Mouse (Mus musculus): ENCODE measurements around the gene Gm49378. TPM values are rescaled to one million over a fixed set of nuclear protein-coding genes. Genes with fewer than 3 reads are reported as not detected.
A peak's percentile ranks its signal among the peaks of the same experiment; 100 is the strongest.

Gene Gm49378
- polyA plus RNA-seq, 1 experiment from 2014 or later: 1.4 TPM

DNA sequence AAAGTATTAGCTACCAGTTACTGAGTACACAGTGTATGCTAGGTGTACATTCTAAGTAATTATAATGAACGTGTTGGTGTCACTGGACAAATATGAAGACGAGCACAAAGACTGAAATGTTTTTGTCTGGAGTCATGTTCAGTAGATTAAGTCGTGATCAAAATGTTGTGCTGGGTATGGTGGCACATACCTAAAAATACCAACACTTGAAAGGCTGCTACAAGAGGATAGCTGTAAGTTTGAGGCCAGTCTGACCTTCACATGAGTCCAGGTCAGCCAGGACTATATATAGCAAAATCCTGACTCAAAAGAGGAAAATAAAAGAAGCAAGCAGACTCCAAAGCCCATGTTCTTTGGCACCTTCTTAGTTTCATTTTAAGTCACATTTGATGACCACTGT is 19.2 kb upstream of the Gm49378 start:
- no peak overlapping the region for H3K9ac ChIP-seq
- no peaks in the 10 kb centered on the region for H3K27me3 ChIP-seq
- H3K4me1 ChIP-seq (replicated peaks): peaks cover 20% of the 10 kb centered on the region
- DNase-seq: no peak
- H3K9me3 ChIP-seq (replicated peaks): no peaks in the 10 kb centered on the region
- H3K36me3 ChIP-seq: peaks cover 20% of the 10 kb centered on the region
- H3K4me2 ChIP-seq: no peak overlapping the region
- 72% methylated on average over 3 of the region's 3 CpGs for WGBS (ENCODE audit: insufficient replicate concordance)
- no peak overlapping the region for H3K4me3 ChIP-seq (replicated peaks)
- no peak overlapping the region for H3K27ac ChIP-seq
- ATAC-seq (ENCODE audit: low read depth): no peak

DNA sequence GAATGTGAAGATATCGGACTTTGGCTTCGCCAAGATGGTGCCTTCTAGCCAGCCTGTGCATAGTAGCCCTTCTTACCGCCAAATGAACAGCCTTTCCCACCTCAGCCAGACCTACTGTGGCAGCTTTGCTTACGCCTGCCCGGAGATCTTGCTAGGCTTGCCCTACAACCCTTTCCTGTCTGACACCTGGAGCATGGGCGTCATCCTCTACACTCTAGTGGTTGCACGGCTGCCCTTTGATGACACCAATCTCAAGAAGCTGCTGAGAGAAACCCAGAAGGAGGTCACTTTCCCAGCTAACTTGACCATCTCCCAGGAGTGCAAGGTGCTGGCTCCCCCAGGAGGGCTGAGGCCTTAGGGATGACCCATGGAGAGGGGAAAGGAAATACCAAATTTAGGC is 13.8 kb upstream of the Gm49378 start:
- WGBS (ENCODE audit: insufficient replicate concordance): 82% methylated on average over 7 of the region's 7 CpGs
- peaks cover 3% of the 10 kb centered on the region for H3K36me3 ChIP-seq
- ATAC-seq (ENCODE audit: low read depth) (no peak), DNase-seq (no peak)
- no peak overlapping the region for H3K4me3 ChIP-seq (replicated peaks)
- no peak overlapping the region for H3K27ac ChIP-seq
- no peaks in the 10 kb centered on the region for H3K9me3 ChIP-seq (replicated peaks)
- H3K9ac ChIP-seq: no peak overlapping the region
- H3K27me3 ChIP-seq: no peaks in the 10 kb centered on the region
- H3K4me1 ChIP-seq (replicated peaks): peaks cover 3% of the 10 kb centered on the region
- no peak overlapping the region for H3K4me2 ChIP-seq

DNA sequence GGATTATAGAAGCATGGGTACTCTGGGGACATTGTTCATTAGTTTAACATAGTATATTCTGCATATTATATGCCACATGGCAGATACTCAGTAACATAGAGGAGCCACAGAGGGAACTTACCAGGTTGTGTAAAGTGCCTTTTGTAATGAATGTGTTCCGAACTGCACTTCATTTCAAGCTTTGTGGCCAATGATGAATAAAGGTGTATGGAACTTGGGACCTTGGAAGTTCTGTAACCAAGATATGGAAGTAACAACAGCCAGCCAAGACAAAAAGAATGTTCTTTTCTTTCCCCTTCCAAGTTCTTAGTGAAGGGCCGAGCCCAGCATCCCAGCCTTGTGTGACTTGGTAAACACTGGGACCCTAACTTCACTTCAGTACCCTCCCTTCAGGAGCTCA is 12.2 kb upstream of the Gm49378 start, which contains the start of gene Tssk4:
Gene Tssk4 (plus strand): TSS at position 301 of the 400 bp plus-strand sequence.
- Histone ChIP-seq H3K9me3 (replicated peaks) (no peaks in the 10 kb centered on the region), H3K4me1 (replicated peaks) (peaks cover 17% of the 10 kb centered on the region), H3K27me3 (no peaks in the 10 kb centered on the region), H3K27ac (no peak within 1 kb of the TSS), H3K9ac (no peak within 1 kb of the TSS), H3K36me3 (peaks cover 8% of the 10 kb centered on the region), H3K4me3 (replicated peaks) (no peak within 1 kb of the TSS), H3K4me2 (no peak within 1 kb of the TSS)
- no peak for DNase-seq
- WGBS (ENCODE audit: insufficient replicate concordance): 87% methylated on average over 2 of the region's 2 CpGs
- no peak for ATAC-seq (ENCODE audit: low read depth)

DNA sequence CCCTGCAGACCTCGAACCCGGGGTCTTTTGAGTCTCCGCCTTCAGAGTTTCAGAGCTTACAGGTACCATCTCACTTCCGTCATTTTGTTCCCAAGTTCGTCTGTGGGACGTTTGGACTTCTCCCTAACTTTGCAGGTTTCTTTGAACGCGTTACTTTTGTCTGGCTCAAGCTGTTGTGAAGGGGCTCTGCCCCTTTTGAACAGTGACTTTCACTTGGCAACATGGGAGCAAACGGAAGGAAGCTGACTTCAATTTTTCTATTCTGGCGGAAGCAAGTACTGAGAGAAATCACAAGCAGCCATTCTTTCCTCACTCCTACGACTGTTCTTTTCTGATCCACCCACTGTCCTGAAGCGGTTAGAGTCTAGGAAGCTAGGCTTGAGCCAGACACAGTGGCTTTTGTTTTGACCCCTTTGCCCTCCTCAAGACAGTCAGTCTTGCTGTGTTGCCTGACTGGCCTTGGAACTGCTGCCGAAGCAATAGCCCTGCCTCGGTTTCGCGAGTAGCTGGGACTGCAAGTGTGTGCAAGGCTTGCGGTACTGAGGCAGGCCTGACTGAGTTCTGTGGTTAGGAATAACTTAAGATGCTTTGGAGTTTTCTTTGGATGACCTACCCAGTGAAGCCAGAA is 6.7 kb upstream of the Gm49378 start:
- Histone ChIP-seq H3K4me1 (replicated peaks) (peaks cover 53% of the 10 kb centered on the region), H3K9me3 (replicated peaks) (no peaks in the 10 kb centered on the region), H3K27me3 (no peaks in the 10 kb centered on the region), H3K4me2 (peak overlapping the region; percentile 88), H3K4me3 (replicated peaks) (peak overlapping the region; percentile 86), H3K36me3 (peaks cover 33% of the 10 kb centered on the region), H3K9ac (peak overlapping the region; percentile 97), H3K27ac (peak overlapping the region; percentile 90)
- 23% methylated on average over 17 of the region's 17 CpGs for whole genome bisulfite sequencing (ENCODE audit: insufficient replicate concordance)
- DNase-seq (no peak), ATAC-seq (ENCODE audit: low read depth) (no peak)

DNA sequence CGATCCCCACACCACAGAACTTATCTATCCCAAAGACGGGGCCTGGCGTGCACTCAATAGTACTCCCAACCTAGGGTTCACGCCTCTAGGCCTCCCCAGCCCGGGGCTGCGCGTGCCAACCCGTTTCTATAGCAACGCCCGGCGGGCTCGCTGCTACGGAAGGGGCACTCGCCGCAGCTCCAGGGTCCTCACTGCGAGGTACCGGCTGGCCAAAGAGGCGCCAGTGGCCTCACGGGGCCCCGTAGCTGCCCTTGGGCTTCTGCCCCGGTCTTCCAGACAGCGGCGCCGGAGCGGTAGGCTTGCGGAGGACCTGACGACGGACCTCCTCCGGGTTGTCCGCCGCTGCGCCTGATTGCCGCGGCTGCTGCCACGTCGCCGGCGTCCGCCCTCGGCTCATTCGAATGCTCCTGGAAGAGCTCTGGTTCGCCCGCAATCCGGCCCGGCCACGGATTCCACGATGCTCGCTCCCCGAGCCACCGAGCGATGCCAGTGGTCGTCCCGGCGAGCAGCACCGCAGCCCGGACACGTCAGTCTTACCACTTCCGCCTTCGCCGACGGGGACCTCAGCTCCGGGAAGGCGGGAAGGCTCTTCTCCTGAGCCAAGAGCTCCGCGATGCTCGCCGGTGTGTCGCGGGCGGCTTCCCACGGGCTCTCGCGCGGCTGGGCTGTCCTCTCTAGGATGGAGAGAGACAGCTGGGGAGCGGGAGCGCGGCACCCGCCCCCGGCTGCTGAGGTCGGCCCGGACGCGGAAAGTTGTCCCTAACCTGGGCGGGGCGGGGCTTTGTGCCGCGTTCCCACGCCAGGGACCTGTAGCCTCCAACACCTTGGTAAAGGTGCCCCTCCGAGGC is 5.6 kb upstream of the Gm49378 start, which contains the start of gene Tm9sf1:
Gene Tm9sf1 (minus strand): TSS at position 747 of the 848 bp plus-strand sequence.
- Histone ChIP-seq H3K4me2 (peak within 1 kb of the TSS; percentile 88), H3K9ac (peak within 1 kb of the TSS; percentile 97), H3K27ac (peak within 1 kb of the TSS; percentile 90), H3K4me1 (replicated peaks) (peaks cover 53% of the 10 kb centered on the region), H3K36me3 (peaks cover 44% of the 10 kb centered on the region), H3K4me3 (replicated peaks) (peak within 1 kb of the TSS; percentile 86), H3K9me3 (replicated peaks) (no peaks in the 10 kb centered on the region), H3K27me3 (no peaks in the 10 kb centered on the region)
- under 1% methylated on average over 89 of the region's 89 CpGs for WGBS (ENCODE audit: insufficient replicate concordance)
- ATAC-seq (ENCODE audit: low read depth) (peak; percentile 87), DNase-seq (peak; percentile 83)

DNA sequence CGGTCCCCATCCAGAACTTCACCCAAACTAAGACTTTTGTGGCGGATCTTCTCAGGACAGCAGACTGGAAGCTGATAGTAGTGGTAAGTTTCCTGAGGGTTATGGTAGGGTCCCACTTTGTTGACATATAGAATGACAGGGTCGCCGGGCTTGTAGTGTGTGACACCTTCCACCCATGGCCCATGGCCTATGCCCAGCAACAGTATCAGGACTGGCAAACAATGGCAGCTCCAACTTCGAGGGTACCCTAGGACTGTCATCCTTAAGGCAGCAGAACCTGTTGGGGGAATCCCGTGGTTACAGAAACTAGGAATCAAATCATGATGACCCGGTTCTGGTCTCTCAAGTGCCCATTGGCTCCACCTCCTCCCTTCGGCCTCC is 5.0 kb upstream of the Gm49378 start:
- DNase-seq (no peak), ATAC-seq (ENCODE audit: low read depth) (peak; percentile 11; the same call in 1 of the 2 replicates)
- H3K4me2 ChIP-seq: peak overlapping the region; percentile 88
- H3K9me3 ChIP-seq (replicated peaks): no peaks in the 10 kb centered on the region
- H3K36me3 ChIP-seq: peaks cover 50% of the 10 kb centered on the region
- 16% methylated on average over 8 of the region's 8 CpGs for WGBS (ENCODE audit: insufficient replicate concordance)
- peak overlapping the region; percentile 97 for H3K9ac ChIP-seq
- H3K4me3 ChIP-seq (replicated peaks): peak overlapping the region; percentile 86
- peaks cover 53% of the 10 kb centered on the region for H3K4me1 ChIP-seq (replicated peaks)
- H3K27me3 ChIP-seq: no peaks in the 10 kb centered on the region
- H3K27ac ChIP-seq: peak overlapping the region; percentile 90

DNA sequence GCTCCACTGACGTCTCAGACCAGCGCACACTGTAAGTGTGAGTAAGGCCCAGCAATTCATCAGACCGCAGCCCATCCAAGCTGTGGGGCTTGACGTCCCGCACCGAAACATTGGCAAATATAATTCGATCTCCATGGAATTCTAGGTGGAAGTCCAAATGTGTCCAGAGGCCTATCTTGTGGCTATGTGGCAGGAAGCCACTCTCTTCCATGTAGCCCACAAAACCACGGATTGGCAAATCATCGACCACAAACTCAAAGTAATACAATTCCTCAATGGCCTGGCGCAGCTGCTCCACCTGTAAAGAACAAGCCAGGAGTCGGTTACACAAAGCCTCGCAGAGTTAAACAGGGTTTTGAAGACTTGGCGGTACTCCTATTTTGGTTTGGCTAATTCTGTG is 3.6 kb upstream of the Gm49378 start:
- Histone ChIP-seq H3K4me2 (peak overlapping the region; percentile 88), H3K4me3 (replicated peaks) (peak overlapping the region; percentile 86; the same call in 1 of the 2 replicates), H3K9me3 (replicated peaks) (no peaks in the 10 kb centered on the region), H3K9ac (no peak overlapping the region), H3K4me1 (replicated peaks) (peaks cover 51% of the 10 kb centered on the region), H3K27me3 (no peaks in the 10 kb centered on the region), H3K27ac (no peak overlapping the region), H3K36me3 (peaks cover 59% of the 10 kb centered on the region)
- ATAC-seq (ENCODE audit: low read depth): no peak
- DNase-seq: no peak
- 86% methylated on average over 13 of the region's 13 CpGs for WGBS (ENCODE audit: insufficient replicate concordance)

DNA sequence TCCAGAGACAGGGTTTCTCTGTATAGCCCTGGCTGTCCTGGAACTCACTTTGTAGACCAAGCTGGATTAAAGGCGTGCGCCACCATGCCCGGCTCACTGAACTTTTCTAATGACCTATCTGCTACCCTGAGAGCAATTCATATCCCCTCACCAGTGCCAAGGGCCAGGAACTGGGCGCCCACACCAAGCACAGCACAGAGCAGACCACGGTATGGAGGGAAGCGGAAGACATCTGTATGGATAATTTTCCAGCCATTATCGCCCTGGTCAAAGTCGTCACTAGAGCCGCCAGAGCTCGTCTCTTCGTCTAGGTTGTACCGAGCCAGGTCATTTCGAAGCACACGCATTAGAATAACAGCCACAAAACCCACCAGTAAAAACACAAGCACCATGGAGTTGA is 3.1 kb upstream of the Gm49378 start:
- H3K4me1 ChIP-seq (replicated peaks): peaks cover 50% of the 10 kb centered on the region
- DNase-seq (no peak), ATAC-seq (ENCODE audit: low read depth) (no peak)
- no peaks in the 10 kb centered on the region for H3K9me3 ChIP-seq (replicated peaks)
- H3K9ac ChIP-seq: no peak overlapping the region
- no peak overlapping the region for H3K4me3 ChIP-seq (replicated peaks)
- no peak overlapping the region for H3K4me2 ChIP-seq
- no peak overlapping the region for H3K27ac ChIP-seq
- peaks cover 59% of the 10 kb centered on the region for H3K36me3 ChIP-seq
- WGBS (ENCODE audit: insufficient replicate concordance): 94% methylated on average over 14 of the region's 14 CpGs
- no peaks in the 10 kb centered on the region for H3K27me3 ChIP-seq

DNA sequence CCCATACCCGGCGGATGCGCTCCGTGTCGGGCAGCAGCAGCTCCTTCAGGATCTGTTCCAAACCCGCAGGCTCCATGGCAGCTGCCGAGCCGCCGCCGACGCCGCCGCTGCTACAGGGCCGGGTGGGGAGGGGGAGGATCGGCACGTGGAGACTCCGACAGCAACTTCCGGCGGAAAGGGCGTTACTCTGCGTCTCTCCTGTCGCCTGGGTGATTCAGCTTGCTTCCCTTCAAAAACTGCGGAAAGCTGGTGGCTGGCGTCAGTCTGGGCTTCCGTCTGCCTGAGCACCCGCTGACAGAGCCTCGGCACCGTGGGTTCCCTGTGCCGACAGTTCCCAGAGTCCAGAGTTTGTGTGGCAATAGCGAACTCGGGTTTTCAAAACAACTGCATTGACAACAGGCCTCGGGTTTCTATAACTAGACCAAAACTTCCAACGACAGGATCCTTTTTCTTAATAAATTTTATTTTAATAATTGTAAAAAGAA is 2.1 kb downstream of the Gm49378 start, which contains the start of gene Ipo4:
Gene Ipo4 (minus strand): TSS at position 435 of the 485 bp plus-strand sequence.
- no peaks in the 10 kb centered on the region for H3K9me3 ChIP-seq (replicated peaks)
- peak within 1 kb of the TSS; percentile 67 for H3K27ac ChIP-seq
- whole genome bisulfite sequencing (ENCODE audit: insufficient replicate concordance): 1% methylated on average over 33 of the region's 33 CpGs
- H3K36me3 ChIP-seq: peaks cover 83% of the 10 kb centered on the region
- no peaks in the 10 kb centered on the region for H3K27me3 ChIP-seq
- DNase-seq (peak; percentile 68), ATAC-seq (ENCODE audit: low read depth) (peak; percentile 79)
- H3K4me3 ChIP-seq (replicated peaks): peak within 1 kb of the TSS; percentile 70
- H3K4me1 ChIP-seq (replicated peaks): peaks cover 32% of the 10 kb centered on the region
- H3K4me2 ChIP-seq: peak within 1 kb of the TSS; percentile 96
- H3K9ac ChIP-seq: peak within 1 kb of the TSS; percentile 76

DNA sequence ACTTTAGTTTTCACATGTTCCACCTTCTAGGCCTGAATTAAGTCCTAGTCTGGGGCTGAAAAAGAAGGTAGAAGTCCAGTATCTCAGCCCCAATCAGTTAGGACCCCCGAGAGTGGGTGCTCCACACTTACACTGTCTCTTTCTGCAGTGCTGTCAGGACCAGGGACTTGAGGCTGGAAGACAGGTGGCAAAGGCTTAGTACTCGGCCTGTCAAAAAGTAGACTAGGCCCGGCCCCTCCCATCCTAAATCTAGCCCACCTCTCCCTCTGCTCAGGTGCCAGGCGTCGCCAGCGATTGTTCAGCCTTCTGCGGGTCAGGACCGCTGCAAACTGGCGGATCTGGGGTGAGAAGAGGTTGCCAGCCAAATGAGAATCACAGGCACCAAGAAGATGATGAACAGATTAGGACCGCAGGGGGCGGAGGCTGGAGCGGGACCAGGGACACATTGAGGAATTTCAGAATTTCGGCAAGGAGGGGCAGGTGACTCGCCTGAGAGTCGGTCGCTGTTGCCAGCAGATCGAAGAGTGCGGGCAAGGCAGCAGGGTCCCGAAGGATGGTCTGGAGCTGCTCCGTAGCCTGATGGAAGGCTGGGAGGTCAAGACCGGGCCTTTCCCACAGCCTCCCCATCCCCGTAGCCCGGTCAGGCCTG is 2.7 kb downstream of the Gm49378 start:
- no peaks in the 10 kb centered on the region for H3K27me3 ChIP-seq
- H3K4me1 ChIP-seq (replicated peaks): peaks cover 27% of the 10 kb centered on the region
- 3% methylated on average over 23 of the region's 23 CpGs for WGBS (ENCODE audit: insufficient replicate concordance)
- H3K36me3 ChIP-seq: peaks cover 83% of the 10 kb centered on the region
- peak overlapping the region; percentile 76 for H3K9ac ChIP-seq
- DNase-seq (no peak), ATAC-seq (ENCODE audit: low read depth) (peak; percentile 39)
- peak overlapping the region; percentile 96 for H3K4me2 ChIP-seq
- no peaks in the 10 kb centered on the region for H3K9me3 ChIP-seq (replicated peaks)
- peak overlapping the region; percentile 67 for H3K27ac ChIP-seq
- H3K4me3 ChIP-seq (replicated peaks): peak overlapping the region; percentile 70

DNA sequence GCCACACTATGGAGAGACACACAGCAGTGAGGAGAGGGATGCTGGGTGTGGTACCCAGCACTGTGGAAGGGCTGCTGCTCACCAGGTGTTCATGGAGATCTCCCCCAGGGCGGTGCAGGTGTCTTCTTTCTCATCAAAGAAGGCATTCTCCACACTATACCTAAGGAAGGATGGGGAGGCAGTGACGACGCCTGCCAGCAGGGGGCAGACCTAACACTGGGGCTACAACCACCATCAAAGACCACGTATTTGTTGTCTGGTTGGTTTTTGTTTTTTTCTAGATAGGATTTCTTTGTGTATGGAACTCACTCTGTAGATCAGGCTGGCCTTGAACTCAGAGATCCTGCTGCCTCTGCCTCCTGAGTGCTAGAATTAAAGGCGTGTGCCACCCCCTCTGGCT is 8.4 kb downstream of the Gm49378 start:
- no peaks in the 10 kb centered on the region for H3K27me3 ChIP-seq
- H3K4me3 ChIP-seq (replicated peaks): no peak overlapping the region
- 42% methylated on average over 5 of the region's 5 CpGs for WGBS (ENCODE audit: insufficient replicate concordance)
- H3K9me3 ChIP-seq (replicated peaks): no peaks in the 10 kb centered on the region
- ATAC-seq (ENCODE audit: low read depth) (no peak), DNase-seq (peak; percentile 40)
- no peak overlapping the region for H3K27ac ChIP-seq
- peaks cover 22% of the 10 kb centered on the region for H3K4me1 ChIP-seq (replicated peaks)
- H3K9ac ChIP-seq: no peak overlapping the region
- H3K4me2 ChIP-seq: no peak overlapping the region
- H3K36me3 ChIP-seq: peaks cover 99% of the 10 kb centered on the region

Measured in liver, embryonic 13.5 days (tissue).